Mouse (Mus musculus) gastrocnemius, postnatal 36 days (tissue): ENCODE data around the gene Armc7. TPM values are rescaled to one million over a fixed set of nuclear protein-coding genes. Genes with fewer than 3 reads are reported as not detected.
A peak's percentile ranks its signal among the peaks of the same experiment; 100 is the strongest.

ENCODE experiments used
- DNase-seq, 2 experiments: peaks; one replicate each; pipeline ENCODE4 v3.0.0; 2022
- intact Hi-C: fragments of 180-260 bp; cut with DNase I; formaldehyde crosslinking; loops from one replicate; pipeline ENCODE4 v1.15.1; 2025
- long read RNA-seq, 2 experiments: library from polyadenylated mRNA; stranded (forward); transcript quantifications; one replicate each; pipeline ENCODE4 v2.0.0; 2021
- total RNA-seq, 2 experiments: library from RNA; stranded (reverse); gene quantifications; 2 replicates each; pipeline ENCODE4 v1.2.3; 2021

Armc7 gene
- 1 to 10 TPM in 1 of 2 experiments, under 1 TPM in 1; 0.89 to 1.2 TPM for total RNA-seq
- long read RNA-seq, experiment 1, partial matches to known transcripts = 0 of 4 reads
- long read RNA-seq, experiment 1, other reads (novel, unspliced or antisense) = 3 of 4 reads
- long read RNA-seq, experiment 2, partial matches to known transcripts = 0 of 1 reads
- long read RNA-seq, experiment 2, other reads (novel, unspliced or antisense) = 1 of 1 reads

DNA sequence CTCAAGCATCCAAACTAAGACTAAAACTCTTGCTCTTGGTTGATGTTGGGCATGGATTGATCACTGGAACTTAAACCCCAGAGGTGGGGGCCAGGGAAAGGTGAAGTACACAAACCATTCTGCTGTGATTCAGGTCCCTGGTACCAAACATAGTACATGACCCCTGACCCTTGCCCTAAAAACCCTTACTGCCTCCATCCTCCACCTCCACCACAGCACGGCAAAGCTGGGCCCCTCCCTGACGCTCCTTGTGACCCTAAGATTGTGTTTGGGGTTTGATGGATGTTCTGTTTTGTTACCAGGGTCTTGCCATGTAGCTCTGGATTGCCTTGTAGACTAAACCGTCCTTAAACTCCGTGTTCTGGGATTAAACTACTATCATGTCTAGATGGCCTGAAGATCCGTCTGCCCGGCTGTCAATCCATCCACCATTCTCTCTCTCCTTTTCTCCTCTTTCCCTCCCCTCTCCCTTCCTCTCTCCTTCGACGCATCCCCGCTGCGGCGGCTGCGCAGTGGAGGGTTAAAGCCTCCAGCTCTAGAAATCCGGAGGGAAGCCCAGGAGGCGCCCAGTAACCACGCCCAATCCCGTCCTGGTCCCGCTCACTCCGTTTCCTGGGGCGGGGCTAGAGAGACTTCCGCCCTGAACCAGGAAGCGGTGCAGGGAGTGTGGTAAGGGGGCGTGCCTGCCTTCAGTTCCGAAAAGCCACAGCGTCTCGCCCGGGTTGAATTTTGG, at the start of gene Armc7:
Armc7 (plus strand) TSS at position 643 of the 733 bp plus-strand sequence.
- intact Hi-C loops = no loop called here

DNA sequence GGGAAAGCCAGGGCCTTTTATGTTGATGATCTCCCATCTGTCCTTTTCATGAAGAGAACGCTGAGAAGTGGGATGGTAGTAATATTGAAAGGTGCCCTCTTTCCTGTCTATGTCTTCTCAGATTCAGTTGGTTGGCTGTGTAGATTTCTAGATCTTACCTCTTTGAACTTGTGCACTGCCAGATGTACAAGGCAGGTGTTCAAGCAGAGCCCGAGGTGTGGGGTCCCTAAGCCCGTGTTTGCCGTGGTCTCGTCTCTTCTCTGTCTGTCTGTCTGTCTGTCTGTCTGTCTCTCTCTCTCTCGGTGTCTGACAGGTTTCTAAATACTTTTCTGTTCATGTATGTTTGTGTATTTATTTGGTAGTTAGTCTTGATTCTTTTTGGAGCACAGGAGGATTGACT, 49.8 kb upstream of the Armc7 start:
- intact Hi-C loops = no loop called here
- DNase-seq = no peak

More for the DNA sequence above, at the start of gene Armc7:
- peak; percentile 94 to 95 for DNase-seq

DNA sequence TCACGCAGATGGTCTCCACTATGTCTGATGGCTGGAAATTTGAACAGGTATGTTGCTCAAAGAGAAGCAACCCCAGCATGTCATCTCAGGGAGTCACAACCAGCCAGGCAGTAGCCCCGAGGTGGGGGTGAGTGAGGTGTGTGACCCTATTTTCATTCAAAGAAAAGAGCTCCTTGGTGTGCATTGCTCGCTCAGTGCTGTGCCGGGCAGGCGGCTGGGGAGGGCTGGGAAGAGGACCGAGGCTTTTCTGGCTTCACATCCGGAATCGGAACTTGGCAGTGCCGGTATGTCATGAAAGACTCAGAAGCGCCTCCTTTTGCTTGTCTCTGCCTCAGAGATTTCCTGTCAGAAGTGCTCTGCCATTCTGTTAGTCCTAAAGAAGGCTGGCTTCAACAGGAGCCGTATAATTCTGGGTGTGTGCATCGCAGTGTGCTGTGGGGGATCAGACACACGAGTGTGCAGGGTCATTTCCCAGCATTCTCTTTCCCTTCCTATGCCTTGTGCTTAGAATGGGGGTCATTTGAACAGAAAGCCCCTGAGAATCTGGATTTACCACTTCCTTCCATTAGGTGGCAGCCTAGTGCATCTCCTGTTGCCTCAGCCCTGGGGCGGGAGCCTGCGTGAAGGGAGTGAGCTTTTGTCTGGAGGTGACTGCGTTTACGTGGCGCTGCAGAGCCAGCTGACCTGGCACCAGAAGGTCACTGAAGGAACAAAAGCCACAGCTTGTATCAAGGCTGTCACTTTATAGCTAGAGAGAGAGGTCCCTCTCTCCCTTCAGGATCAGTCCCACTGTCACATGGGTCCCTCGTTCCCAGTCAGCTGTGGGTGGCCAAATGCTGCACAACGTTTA, 47.8 kb upstream of the Armc7 start:
- intact Hi-C loops = loop anchor here (1.0 kb wide), 1 partner anchor 47 kb away; no protein-coding TSS in a partner anchor
- peak in 1 of 2 experiments; percentile 53 for DNase-seq

DNA sequence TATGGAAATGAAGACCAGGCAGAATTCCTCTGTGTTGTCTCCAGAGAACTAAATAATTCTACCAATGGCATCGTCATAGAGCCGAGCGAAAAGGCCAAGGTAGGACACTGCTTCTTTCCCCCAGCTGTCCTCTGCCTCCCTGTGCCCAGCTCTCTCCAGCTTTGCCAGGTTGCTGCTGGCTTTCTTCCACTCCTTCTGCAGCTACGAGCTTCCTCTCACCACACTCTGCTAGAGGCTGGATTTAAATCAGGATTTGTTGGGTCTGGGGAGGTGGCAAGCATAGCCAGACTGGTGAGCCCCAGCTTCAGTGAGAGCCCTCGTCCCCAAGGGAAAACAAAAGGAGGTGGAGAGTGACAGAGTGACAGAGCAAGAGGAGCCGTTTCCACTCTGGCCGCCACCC, 46.2 kb upstream of the Armc7 start:
- intact Hi-C loops = no loop called here
- no peak for DNase-seq

DNA sequence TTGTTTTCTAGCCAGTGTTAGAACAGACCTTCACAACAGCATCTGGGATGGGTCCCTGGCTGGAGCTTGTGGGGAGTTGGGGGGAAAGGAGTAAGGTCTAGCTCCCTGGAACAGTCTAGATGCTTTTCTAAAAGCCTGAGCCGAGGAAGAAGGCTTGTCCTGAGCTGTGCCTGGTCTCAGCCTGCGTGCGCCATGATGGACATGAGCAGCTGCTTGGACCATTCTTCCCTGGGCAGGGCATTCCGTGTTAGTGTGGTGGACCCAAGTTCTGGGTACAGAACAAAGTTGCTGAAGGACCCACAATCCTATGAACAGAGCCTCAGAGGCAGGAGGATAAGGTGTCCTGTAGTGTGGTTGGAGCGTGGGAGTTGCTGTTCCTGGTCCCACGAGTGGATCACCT, 44.9 kb upstream of the Armc7 start:
- intact Hi-C loops = no loop called here
- DNase-seq = no peak

DNA sequence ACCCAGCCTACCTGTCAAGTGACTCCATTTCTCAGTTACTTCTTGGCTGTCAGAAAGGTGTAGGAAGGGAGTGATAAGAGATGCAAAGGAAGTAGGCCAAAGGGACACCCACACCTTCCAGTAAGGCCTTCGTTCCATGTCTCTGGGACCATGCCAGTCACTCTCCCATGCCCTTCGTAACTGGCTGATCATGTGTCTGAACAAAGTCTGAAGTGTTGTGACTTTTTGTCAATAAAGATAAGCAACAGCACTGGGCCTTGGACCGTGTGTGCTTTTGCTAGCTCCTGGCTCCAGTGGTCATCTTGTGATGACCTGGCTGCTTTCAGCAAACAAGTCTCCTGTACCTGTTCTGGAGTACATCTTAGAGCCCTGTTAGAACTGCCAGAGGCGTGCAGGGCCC, 42.7 kb upstream of the Armc7 start:
- intact Hi-C loops = no loop called here
- no peak for DNase-seq

DNA sequence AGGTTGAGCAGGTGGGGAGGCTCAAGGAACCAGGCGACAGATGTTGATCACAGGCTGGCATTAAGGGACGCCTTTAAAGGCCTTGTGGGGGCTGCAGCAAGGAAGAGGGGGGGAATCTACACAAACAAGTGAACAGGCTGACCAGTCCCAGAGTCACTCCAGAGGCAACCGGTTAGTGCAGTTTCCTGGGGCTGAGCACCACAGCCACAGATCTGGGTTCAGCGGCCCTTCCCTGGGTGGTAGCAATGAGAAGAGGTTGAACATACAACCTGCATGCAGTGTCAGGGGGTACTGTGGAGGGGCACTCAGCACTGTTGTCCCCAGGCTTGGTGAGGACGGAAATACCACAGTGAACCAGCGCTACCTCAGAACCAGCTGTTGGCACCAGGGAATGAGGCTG, 42.1 kb upstream of the Armc7 start:
- intact Hi-C loops = no loop called here
- DNase-seq = no peak

DNA sequence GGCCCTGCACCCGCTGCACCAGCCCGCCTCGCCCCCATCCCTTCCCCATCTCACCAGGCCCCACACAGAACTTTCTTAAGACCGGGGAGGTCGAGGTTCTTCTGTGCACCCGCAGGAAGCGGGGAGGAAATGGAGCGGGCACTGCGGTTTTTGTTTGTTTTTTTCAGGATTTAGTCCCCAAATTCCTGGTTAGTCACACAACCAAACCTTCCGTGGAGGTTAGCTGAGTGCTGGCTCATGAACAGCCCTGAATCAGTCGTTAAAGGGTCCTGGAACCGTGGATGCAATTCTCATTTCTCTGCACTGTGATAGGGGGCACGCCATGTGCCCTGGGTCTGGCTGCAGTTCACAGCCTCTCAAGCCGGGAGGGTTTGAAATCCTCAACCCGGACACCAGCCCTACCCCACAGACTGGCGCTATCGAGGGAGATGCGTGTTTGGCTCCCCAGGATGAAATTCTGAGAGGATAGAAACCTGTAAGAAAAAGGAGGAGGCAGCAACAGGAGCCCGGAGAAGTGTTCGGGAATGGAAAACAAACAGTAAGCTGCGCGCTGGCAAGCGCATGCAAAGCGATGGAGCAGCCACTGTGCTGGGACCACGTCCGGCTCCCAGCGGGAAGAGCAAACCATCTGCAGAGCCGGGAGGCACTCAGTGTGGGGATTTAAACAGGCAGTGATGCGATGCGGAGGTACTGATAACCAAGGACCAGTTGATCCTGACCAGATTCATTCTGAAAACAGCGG, 39.7 kb upstream of the Armc7 start:
- intact Hi-C loops = no loop called here
- DNase-seq = no peak

DNA sequence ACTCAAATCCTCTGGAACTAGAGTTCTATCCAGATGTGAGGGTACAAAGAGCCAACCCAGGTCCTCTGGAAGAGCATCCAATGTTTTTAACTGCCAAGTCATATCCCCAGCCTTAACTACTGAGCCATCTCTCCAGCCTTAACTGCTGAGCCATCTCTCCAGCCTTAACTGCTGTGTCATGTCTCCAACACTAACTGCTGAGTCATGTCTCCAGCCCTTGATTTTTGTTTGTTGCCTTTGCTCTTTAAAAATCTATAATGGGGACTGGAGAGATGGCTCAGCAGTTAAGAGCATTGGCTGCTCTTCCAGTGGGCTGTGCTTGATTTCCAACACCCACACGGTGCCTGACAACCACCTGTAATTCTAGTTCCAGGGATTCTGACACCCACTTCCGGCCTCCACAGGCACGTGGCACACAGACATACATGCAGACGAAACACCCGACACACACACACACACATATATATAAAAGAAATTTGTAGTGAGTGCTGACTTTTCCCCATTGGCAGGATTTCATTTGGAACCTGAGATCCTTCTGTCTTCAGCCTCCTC, 37.8 kb upstream of the Armc7 start:
- DNase-seq = no peak
- intact Hi-C loops = no loop called here

DNA sequence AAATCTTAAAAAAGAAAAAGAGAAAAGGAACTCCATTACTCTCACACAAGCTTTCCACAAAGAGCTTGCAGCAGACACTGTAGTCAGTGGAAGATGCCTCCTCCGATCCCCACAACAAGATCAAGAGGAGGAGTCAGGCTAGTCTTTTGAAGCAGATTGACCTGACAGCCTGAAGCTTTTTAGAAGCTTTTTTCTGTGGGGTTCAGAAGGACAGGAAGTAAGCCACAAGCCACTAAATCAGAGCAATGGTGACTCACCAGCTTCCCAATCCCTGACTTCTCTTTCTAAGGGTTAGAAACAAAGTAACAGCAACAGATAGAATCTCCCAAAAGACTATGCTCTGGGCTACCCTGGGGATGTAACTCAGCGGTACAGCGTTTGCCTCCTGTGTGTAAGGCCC, 36.1 kb upstream of the Armc7 start:
- intact Hi-C loops = no loop called here
- no peak for DNase-seq

DNA sequence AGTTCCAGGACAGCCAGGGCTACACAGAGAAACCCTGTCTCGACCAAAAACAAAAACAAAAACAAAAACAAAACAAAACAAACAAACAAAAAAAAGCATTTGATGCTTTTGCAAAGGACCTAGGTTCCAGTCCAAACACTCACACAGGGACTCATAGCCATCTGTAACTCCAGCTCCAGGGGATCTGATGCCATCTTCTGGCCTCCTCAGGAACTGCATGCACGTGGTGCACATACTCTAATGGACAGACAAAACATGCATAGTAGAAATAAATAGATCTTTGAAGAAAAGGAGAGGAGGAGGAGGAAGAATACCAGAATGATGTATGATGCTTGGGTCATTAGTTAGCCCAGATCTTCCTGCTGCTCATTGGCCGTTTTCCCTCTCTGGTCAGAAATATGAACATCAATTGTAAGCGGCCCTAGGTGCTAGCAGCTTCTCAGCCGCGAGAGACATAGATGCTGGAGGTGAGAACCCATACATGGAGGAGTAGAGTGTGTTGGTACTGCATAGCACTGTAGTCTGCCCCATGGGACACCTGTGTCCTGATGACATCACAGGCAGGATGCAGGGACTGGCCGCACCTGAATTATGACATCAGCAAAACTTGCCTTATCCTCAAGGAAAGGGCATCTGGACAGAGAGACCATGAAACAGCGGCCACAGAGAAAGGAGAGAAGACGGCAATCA, 35.4 kb upstream of the Armc7 start, which contains the start of gene Trim80:
Trim80 (plus strand) TSS at position 640 of the 690 bp plus-strand sequence.
- DNase-seq = no peak
- intact Hi-C loops = no loop called here

DNA sequence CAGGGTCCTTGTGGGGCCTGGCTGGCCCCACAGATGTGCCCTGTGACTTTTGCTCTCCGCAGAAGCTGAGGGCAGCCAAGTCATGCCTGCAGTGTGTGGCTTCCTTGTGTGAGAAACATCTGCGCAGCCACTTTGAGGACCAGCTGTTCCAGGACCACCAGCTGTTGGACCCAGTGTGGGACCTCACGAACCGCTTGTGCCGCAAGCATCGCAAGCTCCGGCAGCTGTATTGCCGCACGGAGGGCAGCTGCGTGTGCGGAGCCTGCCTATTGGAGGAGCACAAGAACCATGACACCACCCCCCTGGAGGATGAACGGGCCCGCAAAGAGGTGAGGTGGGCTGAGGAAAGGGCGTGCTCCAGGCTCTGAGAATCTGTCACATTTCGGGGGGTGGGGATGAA, 34.0 kb upstream of the Armc7 start:
- intact Hi-C loops = no loop called here
- no peak for DNase-seq

DNA sequence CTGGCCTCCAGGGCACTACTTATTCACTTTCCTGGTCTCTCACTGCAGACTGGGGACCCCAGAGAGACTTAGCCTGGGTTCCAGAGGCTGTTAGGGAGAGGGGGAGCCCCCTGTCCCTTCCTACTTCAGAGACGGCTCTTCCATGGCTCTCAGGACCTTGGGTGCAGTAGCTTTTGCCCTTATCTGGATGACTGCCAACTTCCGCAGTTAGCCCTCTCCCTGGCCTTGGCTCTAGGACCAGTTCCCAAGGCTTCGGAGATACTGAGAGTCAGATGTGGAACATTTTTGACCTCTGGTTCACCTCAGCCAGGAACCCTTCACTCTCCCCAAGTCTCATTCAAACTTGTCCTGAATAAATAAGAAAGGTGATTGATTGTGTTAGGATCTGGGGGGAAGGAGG, 28.6 kb upstream of the Armc7 start:
- intact Hi-C loops = no loop called here
- DNase-seq = no peak

DNA sequence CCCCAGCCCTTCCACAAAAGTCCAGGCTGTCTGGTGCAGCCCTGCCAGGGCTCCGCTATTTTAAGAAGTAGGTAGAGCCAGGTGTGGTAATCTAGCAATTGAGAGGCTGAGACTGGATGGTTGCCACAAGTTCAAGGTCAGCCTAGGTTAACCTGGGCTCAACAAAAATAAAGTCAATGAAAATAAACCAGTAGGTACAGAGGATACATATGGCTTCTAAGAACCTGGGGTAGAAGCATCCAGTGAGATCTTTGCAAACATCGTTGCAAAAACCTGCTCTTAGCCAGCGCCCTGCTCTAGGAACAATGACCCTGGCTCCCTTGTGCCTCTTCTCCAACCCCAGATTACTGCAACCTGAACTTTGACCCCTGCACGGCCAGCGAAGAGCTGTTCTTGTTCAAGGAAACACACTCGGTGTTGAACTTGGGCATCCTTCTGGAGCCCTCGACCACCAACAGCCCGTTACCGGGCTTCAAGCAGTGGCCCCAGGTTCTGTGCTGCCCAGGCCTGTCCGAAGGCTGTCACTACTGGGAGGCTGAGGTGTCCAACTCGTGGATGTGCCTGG, 28.1 kb upstream of the Armc7 start:
- DNase-seq = no peak

DNA sequence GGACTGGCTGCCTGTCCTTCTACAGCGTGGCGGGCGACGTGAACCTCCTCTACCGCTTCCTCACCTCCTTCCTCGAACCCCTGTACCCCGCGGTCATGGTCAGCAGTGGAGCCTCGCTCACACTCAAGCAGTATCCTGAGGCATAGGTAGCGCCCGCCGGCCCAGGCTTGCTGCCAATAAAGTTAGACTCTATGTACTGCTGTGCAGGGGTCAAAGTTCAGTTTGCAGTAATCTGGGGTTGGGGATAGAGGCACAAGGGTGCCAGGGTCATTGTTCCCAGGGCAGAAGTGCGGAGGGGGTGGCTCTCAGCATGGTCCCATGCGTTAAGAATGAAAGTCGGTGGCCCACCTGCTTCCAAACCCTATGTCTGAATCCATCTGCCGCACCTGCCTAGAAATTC, 27.4 kb upstream of the Armc7 start:
- intact Hi-C loops = no loop called here

More for the DNA sequence above, 28.1 kb upstream of the Armc7 start:
- intact Hi-C loops = no loop called here

DNA sequence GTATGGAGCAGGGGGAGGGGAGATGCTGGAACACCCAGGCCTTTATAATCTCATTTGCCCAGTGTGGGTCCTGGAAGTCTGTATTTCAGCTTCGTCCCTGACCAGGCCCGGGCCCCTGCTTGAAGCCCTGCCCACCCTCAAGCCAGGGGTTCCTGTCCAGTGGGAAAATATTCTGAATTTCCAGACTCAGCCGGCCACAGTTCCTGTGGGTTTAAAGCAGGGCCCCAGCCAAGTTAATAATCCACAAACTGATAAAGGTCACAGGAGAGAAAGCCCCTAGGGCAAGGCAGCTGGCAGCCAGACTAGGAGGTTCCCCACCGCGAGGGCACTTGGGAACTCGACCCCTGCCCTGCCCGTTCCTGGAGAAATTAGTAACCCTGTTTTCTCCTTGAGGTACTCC, 26.5 kb upstream of the Armc7 start:
- intact Hi-C loops = no loop called here
- no peak for DNase-seq

More for the DNA sequence above, 27.4 kb upstream of the Armc7 start:
- DNase-seq = no peak

DNA sequence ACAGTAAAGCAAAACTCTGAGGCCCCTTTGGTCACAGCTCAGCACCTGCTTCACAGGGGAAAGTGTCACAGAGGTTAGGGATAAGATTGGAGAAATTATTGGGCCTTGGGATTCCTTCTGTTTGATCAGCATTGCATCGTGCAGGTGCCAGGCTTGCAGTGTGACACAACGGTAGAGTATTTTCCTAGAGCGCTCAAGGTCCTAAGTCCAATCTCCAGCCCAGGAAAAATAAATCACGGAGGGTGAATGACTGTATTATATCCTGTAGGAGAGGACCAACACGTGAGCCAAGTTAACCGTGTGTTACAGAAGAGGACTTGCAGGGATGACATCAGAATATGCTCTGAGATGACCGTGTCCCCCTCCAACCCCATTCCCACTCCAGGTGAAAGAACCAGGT, 25.3 kb upstream of the Armc7 start:
- DNase-seq = no peak
- intact Hi-C loops = no loop called here

DNA sequence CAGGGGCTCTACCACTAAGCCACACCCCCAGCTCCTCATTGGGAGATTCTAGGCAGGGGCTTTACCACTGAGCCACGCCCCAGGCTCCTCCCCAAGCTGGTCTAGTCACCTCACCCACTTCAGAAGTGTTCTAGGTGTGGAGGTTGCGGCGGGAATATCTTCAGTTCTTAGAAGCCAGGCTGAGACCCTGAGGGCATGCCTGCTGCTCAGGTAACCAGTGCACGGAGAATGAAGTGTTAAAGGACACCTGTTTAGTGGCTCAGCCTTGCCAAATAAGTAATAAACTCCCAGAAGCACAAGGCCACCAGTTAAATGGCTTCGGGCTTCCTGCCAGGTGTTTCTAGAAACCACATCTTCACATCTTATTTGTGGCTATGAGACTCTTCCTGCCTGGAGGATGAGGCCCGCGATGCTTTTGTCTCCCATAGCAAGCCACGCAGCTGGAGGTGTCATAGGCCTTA, 23.7 kb upstream of the Armc7 start:
- intact Hi-C loops = no loop called here
- DNase-seq = no peak

DNA sequence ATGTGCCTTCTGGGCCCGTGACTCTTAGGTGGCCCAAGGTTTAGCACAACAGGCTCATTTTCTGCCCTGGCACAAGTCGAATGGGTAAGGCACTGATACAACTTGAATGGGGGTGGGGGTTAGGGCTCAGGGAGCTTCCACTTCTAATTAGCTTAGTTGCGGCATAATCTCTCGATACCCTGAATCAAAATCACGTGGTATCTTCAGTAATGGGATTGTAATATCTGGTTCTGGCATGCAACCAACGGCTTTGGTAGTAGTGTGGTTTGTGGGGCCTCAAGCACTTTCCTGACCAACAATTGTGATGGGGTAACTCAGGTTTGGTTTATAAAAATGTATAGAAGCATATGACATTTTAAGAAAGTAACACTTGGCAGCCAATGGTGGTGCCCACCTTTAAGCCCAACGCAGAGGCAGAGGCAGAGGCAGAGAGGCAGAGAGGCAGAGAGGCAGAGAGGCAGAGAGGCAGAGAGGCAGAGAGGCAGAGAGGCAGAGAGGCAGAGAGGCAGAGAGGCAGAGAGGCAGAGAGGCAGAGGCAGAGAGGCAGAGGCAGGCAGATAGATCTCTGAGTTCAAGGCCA, 23.1 kb upstream of the Armc7 start:
- intact Hi-C loops = no loop called here
- DNase-seq = no peak
